Mouse (Mus musculus) CH12.LX (cell line): ENCODE results near the gene Hbs1l. TPM values are rescaled to one million over a fixed set of nuclear protein-coding genes. Genes with fewer than 3 reads are reported as not detected.
A peak's percentile ranks its signal among the peaks of the same experiment; 100 is the strongest.

Source experiments
- DNase-seq: peaks from one replicate; pipeline ENCODE4 v3.0.0-alpha.2; 2013; ENCODE audit errors: extremely low read depth
- H3K27ac ChIP-seq: 2 replicates; pipeline ENCODE4 v1.5.1; 2012; ENCODE audit warnings: low read depth, mild to moderate bottlenecking, control low read depth, moderate library complexity; ENCODE audit not compliant: insufficient read depth
- H3K27me3 ChIP-seq: replicated peaks from 2 replicates; pipeline ENCODE3; 2012; ENCODE audit warnings: inconsistent platforms
- H3K36me3 ChIP-seq, 2 experiments: replicated peaks in 1 of 2; 2 replicates each; pipeline versions ENCODE3 to v1.6.1; 2012; ENCODE audit warnings: inconsistent platforms in 1 of 2, low read length in 1 of 2, mild to moderate bottlenecking in 1 of 2, mixed read lengths in 1 of 2, moderate library complexity in 1 of 2; ENCODE audit not compliant: control insufficient read depth in 1 of 2, insufficient read depth in 1 of 2
- H3K4me1 ChIP-seq, 2 experiments: 2 replicates each; pipeline ENCODE4 v1.6.1; 2012; ENCODE audit warnings: inconsistent platforms in 1 of 2, moderate library complexity in 1 of 2; ENCODE audit not compliant: insufficient read depth in 2 of 2, control insufficient read depth in 1 of 2
- H3K4me2 ChIP-seq: 2 replicates; pipeline ENCODE4 v1.6.1; 2012; ENCODE audit warnings: low read depth, mild to moderate bottlenecking, control low read depth; ENCODE audit not compliant: poor library complexity, insufficient read depth, severe bottlenecking
- H3K4me3 ChIP-seq, 3 experiments: fragments of 150-350 bp in 1 of 3; sonication (generic) in 1 of 3; replicated peaks in 1 of 3; 2 replicates each; pipeline versions ENCODE3 to v1.5.1; 2011 to 2012; ENCODE audit warnings: low read depth in 2 of 3, low read length in 2 of 3, mild to moderate bottlenecking in 2 of 3, moderate library complexity in 2 of 3, control low read depth in 1 of 3, improper control_type of control experiment in 1 of 3, inconsistent platforms in 1 of 3, mixed read lengths in 1 of 3; ENCODE audit not compliant: poor library complexity in 1 of 3
- H3K79me2 ChIP-seq: replicated peaks from 2 replicates; pipeline ENCODE4 v1.6.1; 2012; ENCODE audit warnings: mild to moderate bottlenecking, moderate library complexity; ENCODE audit not compliant: control insufficient read depth, poor library complexity, insufficient read depth, severe bottlenecking; ENCODE audit errors: extremely low read depth
- H3K9ac ChIP-seq: 2 replicates; pipeline ENCODE4 v1.6.1; 2012; ENCODE audit warnings: low read depth, mild to moderate bottlenecking, control low read depth, moderate library complexity; ENCODE audit not compliant: insufficient read depth
- H3K9me3 ChIP-seq: replicated peaks from 2 replicates; pipeline ENCODE3; 2012; ENCODE audit warnings: low read length, inconsistent platforms, mixed read lengths
- BHLHE40 ChIP-seq: IDR thresholded peaks from 2 replicates; pipeline ENCODE4 v1.6.1; 2011; ENCODE audit warnings: mild to moderate bottlenecking, low read depth, low read length, improper control_type of control experiment
- CHD1 ChIP-seq: IDR thresholded peaks from 2 replicates; pipeline ENCODE4 v1.6.1; 2012; ENCODE audit warnings: low read depth, low read length, improper control_type of control experiment, inconsistent platforms
- CHD2 ChIP-seq: IDR thresholded peaks from 2 replicates; pipeline ENCODE4 v1.6.1; 2011; ENCODE audit warnings: low read length, improper control_type of control experiment
- CTCF ChIP-seq, 2 experiments: IDR thresholded peaks in 1 of 2; conservative IDR thresholded peaks in 1 of 2; 2 replicates each; pipeline ENCODE4 v1.5.1; 2011 to 2012; ENCODE audit warnings: low read depth in 2 of 2, low read length in 2 of 2, improper control_type of control experiment in 1 of 2, inconsistent platforms in 1 of 2, mild to moderate bottlenecking in 1 of 2, moderate library complexity in 1 of 2
- ELF1 ChIP-seq: IDR thresholded peaks from 2 replicates; pipeline ENCODE4 v1.6.1; 2014; ENCODE audit warnings: low read depth, mild to moderate bottlenecking, inconsistent platforms, low read length, improper control_type of control experiment
- EP300 ChIP-seq: IDR thresholded peaks from 2 replicates; pipeline ENCODE4 v1.6.1; 2011; ENCODE audit warnings: low read length, improper control_type of control experiment
- ETS1 ChIP-seq: conservative IDR thresholded peaks from 2 replicates; pipeline ENCODE4 v1.6.1; 2012; ENCODE audit warnings: low read depth, mild to moderate bottlenecking, inconsistent platforms, low read length, improper control_type of control experiment, moderate library complexity
- HCFC1 ChIP-seq: IDR thresholded peaks from 2 replicates; pipeline ENCODE4 v1.6.1; 2012; ENCODE audit warnings: low read depth, mild to moderate bottlenecking, inconsistent platforms, low read length, improper control_type of control experiment
- IRF4 ChIP-seq: IDR thresholded peaks from 2 replicates; pipeline ENCODE4 v1.6.1; 2014; ENCODE audit warnings: low read depth, mild to moderate bottlenecking, inconsistent platforms, low read length, improper control_type of control experiment
- JUN ChIP-seq: IDR thresholded peaks from 2 replicates; pipeline ENCODE4 v1.6.1; 2011; ENCODE audit warnings: low read depth, mild to moderate bottlenecking, low read length, improper control_type of control experiment, moderate library complexity; ENCODE audit not compliant: insufficient read depth
- JUND ChIP-seq: conservative IDR thresholded peaks from 2 replicates; pipeline ENCODE4 v1.6.1; 2011; ENCODE audit warnings: low read depth, low read length, improper control_type of control experiment
- MAFK ChIP-seq: IDR thresholded peaks from 2 replicates; pipeline ENCODE4 v1.6.1; 2011; ENCODE audit warnings: low read length, improper control_type of control experiment; ENCODE audit not compliant: insufficient replicate concordance
- MXI1 ChIP-seq: IDR thresholded peaks from 2 replicates; pipeline ENCODE4 v1.6.1; 2011; ENCODE audit warnings: mild to moderate bottlenecking, low read depth, low read length, improper control_type of control experiment
- MYC ChIP-seq: IDR thresholded peaks from 2 replicates; pipeline ENCODE4 v1.6.1; 2011; ENCODE audit warnings: low read depth, mild to moderate bottlenecking, improper control_type of control experiment, low read length
- NRF1 ChIP-seq: IDR thresholded peaks from 2 replicates; pipeline ENCODE4 v1.6.1; 2014; ENCODE audit warnings: low read depth, mild to moderate bottlenecking, inconsistent platforms, low read length, improper control_type of control experiment, moderate library complexity
- PAX5 ChIP-seq: IDR thresholded peaks from 2 replicates; pipeline ENCODE4 v1.6.1; 2012; ENCODE audit warnings: low read length, inconsistent platforms, mixed read lengths
- POLR2A ChIP-seq: IDR thresholded peaks from 2 replicates; pipeline ENCODE4 v1.6.1; 2011; ENCODE audit warnings: low read depth, mild to moderate bottlenecking, improper control_type of control experiment, low read length
- RCOR1 ChIP-seq: conservative IDR thresholded peaks from 2 replicates; pipeline ENCODE4 v1.6.1; 2012; ENCODE audit warnings: low read depth, mild to moderate bottlenecking, inconsistent platforms, low read length, improper control_type of control experiment
- SIN3A ChIP-seq: IDR thresholded peaks from 2 replicates; pipeline ENCODE4 v1.6.1; 2012; ENCODE audit warnings: low read length, improper control_type of control experiment, inconsistent platforms
- TBP ChIP-seq: conservative IDR thresholded peaks from 2 replicates; pipeline ENCODE4 v1.6.1; 2011; ENCODE audit warnings: low read depth, low read length, improper control_type of control experiment
- TCF12 ChIP-seq: IDR thresholded peaks from 2 replicates; pipeline ENCODE4 v1.6.1; 2014; ENCODE audit warnings: low read depth, mild to moderate bottlenecking, inconsistent platforms, low read length, improper control_type of control experiment
- UBTF ChIP-seq: IDR thresholded peaks from 2 replicates; pipeline ENCODE4 v1.6.1; 2012; ENCODE audit warnings: low read depth, mild to moderate bottlenecking, inconsistent platforms, low read length, improper control_type of control experiment, moderate library complexity
- ZKSCAN1 ChIP-seq: IDR thresholded peaks from 2 replicates; pipeline ENCODE4 v1.6.1; 2012; ENCODE audit warnings: low read depth, inconsistent platforms, low read length, improper control_type of control experiment, borderline replicate concordance
- ZNF384 ChIP-seq: IDR thresholded peaks from 2 replicates; pipeline ENCODE4 v1.6.1; 2012; ENCODE audit warnings: low read depth, low read length, improper control_type of control experiment, inconsistent platforms
- dilution Hi-C: fragments of 300-500 bp; cut with MboI; formaldehyde crosslinking; loops from 2 replicates; pipeline ENCODE4 v1.14.3; 2020; ENCODE audit warnings: low sequenced_read_pairs; ENCODE audit not compliant: extremely low pct_unique_long_range_greater_than_20kb, extremely low pct_ligation_motif_present
- in situ Hi-C: fragments of 300-500 bp; cut with MboI; formaldehyde crosslinking; loops from 3 replicates; pipeline ENCODE4 v1.14.3; 2019; ENCODE audit warnings: low sequenced_read_pairs, low pct_ligation_motif_present, low pct_unique_long_range_greater_than_20kb, mixed read lengths
- polyA plus RNA-seq: library from polyadenylated mRNA; unstranded; fragments of >175 nt; gene quantifications from 2 replicates; pipeline ENCODE4 v1.2.1, GENCODE M21; 2012; ENCODE audit warnings: low read depth; ENCODE audit not compliant: insufficient read length
- total RNA-seq, 2 experiments: library from RNA; depleted of rRNA; stranded (reverse); fragments of 300-350 nt in 1 of 2; fragments of >200 nt in 1 of 2; gene quantifications; 2 replicates each; pipeline ENCODE4 v1.2.3; 2012 to 2014

Hbs1l gene
- total and polyA plus RNA-seq, 3 experiments: 99.7 to 111 (median 111) TPM

DNA sequence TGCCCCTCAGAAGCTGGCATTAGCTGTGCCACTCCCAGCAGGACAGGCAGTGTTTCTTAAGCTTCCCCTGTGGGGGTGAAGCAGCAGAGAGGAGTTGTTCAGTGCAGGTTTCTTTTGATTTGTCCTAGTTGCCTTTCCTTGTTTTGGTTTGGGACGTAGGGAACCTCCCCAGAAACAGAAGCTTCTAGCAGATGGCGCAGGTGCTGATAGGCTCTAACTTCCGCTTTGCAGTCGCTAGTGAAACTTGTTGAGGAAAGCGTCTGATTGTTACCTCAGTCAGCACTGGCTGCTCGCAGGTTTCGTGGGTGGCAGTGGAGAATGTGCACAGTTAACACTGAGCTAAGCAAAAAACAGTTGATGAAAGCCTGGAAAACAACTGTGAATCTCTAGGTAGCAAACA lies 6.0 kb downstream of the Hbs1l start:
- Histone ChIP-seq H3K27ac (peak overlapping the region; percentile 39), H3K36me3 (peaks cover 47 to 91% of the 10 kb centered on the region in 2 experiments), H3K4me3 (no peak overlapping the region), H3K27me3 (no peaks in the 10 kb centered on the region), H3K9ac (no peak overlapping the region)
- in situ Hi-C loops: no loop called here
- TF ChIP-seq MXI1: 0 out of 2 replicates have a peak, but pooled peaks have one; percentile 24
- no peak for TF ChIP-seq ZKSCAN1
- TF ChIP-seq TCF12: peak; percentile 11; the same call in 1 of the 2 replicates
- peak; percentile 50 for TF ChIP-seq BHLHE40
- TF ChIP-seq CTCF (conservative IDR thresholded peaks at IDR 0.05 in 1 of 2, IDR thresholded peaks at IDR 0.05 in 1 of 2; ENCODE audit: low read depth in 2 of 2, low read length in 2 of 2): no peak
- TF ChIP-seq NRF1: no peak
- TF ChIP-seq MAFK: no peak; the same call in 1 of the 2 replicates
- TF ChIP-seq ZNF384: no peak
- TF ChIP-seq ETS1: peak; percentile 38; the same call in 1 of the 2 replicates
- peak; percentile 58 for TF ChIP-seq ELF1
- TF ChIP-seq MYC: 0 out of 2 replicates have a peak, but pooled peaks have one; percentile 36
- peak; percentile 62; the same call in 1 of the 2 replicates for TF ChIP-seq SIN3A
- TF ChIP-seq IRF4: peak; percentile 46; the same call in 1 of the 2 replicates
- TF ChIP-seq EP300: peak; percentile 52; the same call in 1 of the 2 replicates
- TF ChIP-seq RCOR1: no peak
- TF ChIP-seq, all 38 proteins: peak for 9
- dilution Hi-C loops: no loop called here
- Histone ChIP-seq H3K4me1 (peaks cover 15 to 68% of the 10 kb centered on the region in 2 experiments), H3K9me3 (no peaks in the 10 kb centered on the region), H3K4me2 (no peak overlapping the region; the same call in 1 of the 2 replicates), H3K79me2 (peaks cover 56% of the 10 kb centered on the region)
- peak; percentile 69 for DNase-seq

DNA sequence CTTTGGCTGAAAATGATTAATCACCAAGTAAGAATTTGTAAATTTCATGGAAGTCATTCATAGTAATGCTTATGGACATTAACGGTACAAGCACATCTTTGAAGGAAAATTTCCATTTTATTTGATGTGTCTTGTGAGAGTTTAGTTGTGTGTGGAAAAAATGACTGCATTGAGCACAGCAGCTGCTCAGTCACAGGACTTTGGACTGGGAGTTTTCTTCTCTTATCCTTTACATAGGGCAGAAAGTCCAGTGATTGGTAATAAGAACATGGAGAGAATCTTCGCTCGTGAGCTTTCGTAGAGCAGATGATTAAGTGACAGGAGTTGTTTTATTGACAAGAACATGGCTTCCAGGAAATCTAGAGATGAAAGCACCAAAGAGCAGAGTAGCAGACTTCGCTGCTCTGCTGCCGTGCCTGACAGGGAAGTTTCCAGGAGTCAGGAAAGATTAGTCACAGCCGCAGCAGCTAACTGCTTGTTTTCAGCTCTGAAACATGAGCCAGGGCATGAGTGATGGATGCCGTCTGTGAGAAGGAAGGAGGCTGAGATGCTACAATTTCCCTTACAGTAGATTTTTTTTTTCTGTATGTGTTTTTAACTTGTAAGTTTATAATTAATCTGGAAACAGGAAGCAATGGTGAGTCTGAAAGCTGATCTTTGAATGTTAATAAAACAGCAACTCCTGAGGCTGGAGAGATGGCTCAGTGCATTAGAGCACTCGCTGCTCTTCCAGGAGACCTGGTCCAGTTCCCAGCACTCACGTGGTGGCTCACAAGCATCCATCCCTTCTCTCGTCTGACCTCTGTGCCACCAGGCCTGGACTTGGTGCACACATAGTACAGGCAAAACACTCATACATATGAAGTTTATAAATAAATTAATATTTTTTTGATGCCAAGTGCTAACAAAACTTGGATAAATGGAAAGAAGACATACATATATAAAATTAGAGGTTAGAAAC lies 9.2 kb downstream of the Hbs1l start:
- no peak for TF ChIP-seq MAFK
- 0 out of 2 replicates have a peak, but pooled peaks have one; percentile 6 for TF ChIP-seq BHLHE40
- TF ChIP-seq ETS1: peak; percentile 19; the same call in 1 of the 2 replicates
- TF ChIP-seq JUN: peak; percentile 66
- TF ChIP-seq TBP: no peak
- TF ChIP-seq HCFC1: no peak
- TF ChIP-seq EP300: 0 out of 2 replicates have a peak, but pooled peaks have one; percentile 24
- no peak for TF ChIP-seq POLR2A
- TF ChIP-seq CHD1: no peak
- no peak for TF ChIP-seq CHD2
- peak; percentile 84 for TF ChIP-seq JUND
- no peak for TF ChIP-seq MXI1
- no peak for TF ChIP-seq PAX5
- no peak for TF ChIP-seq UBTF
- Histone ChIP-seq H3K9ac (no peak overlapping the region), H3K79me2 (peaks cover 31% of the 10 kb centered on the region), H3K36me3 (peaks cover 51 to 76% of the 10 kb centered on the region in 2 experiments), H3K27ac (no peak overlapping the region), H3K4me1 (peaks cover 13 to 48% of the 10 kb centered on the region in 2 experiments), H3K9me3 (no peaks in the 10 kb centered on the region), H3K27me3 (no peaks in the 10 kb centered on the region), H3K4me2 (no peak overlapping the region), H3K4me3 (no peak overlapping the region)
- DNase-seq: no peak
- dilution Hi-C loops: no loop called here
- in situ Hi-C loops: no loop called here
